Mouse (Mus musculus): ENCODE measurements at regions not wholly inside any gene's neighbourhood (a gene's known extent, or its start where the extent isn't known, plus 50 kb on each side); places are given as distances from the start of the nearest gene placed in this dataset.

- no peaks in the 10 kb centered on the region for H3K27me3 ChIP-seq (replicated peaks; ENCODE audit: control insufficient read depth, insufficient read depth, low read length)
- H3K4me1 ChIP-seq (ENCODE audit: control insufficient read depth, insufficient read depth, low read length), result no peaks in the 10 kb centered on the region
- H3K36me3 ChIP-seq (ENCODE audit: control insufficient read depth, insufficient read depth, low read length), result no peaks in the 10 kb centered on the region
- WGBS, result 85% methylated on average over 5 of the region's 5 CpGs
- no peak overlapping the region for H3K27ac ChIP-seq (ENCODE audit: low read length)
- H3K4me3 ChIP-seq (ENCODE audit: low read length), result no peak overlapping the region
- no peak for ATAC-seq
- H3K9ac ChIP-seq (ENCODE audit: low read depth, low read length), result no peak overlapping the region
- no peak overlapping the region for H3K4me2 ChIP-seq (ENCODE audit: low read depth, low read length)
- no peaks in the 10 kb centered on the region for H3K9me3 ChIP-seq (ENCODE audit: control insufficient read depth, low read length)
Measured at GRCm38 (mm10) chr3:54016877-54017276, 139.0 kb upstream of the Trpc4 start.

GRCm38 (mm10) chr3:54011016-54011415, 144.8 kb upstream of the Trpc4 start:
- 75% methylated on average over 2 of the region's 2 CpGs for WGBS
- Histone ChIP-seq H3K9me3 (ENCODE audit: control insufficient read depth, low read length) (no peaks in the 10 kb centered on the region), H3K4me1 (ENCODE audit: control insufficient read depth, insufficient read depth, low read length) (no peaks in the 10 kb centered on the region), H3K9ac (ENCODE audit: low read depth, low read length) (no peak overlapping the region), H3K27me3 (replicated peaks; ENCODE audit: control insufficient read depth, insufficient read depth, low read length) (no peaks in the 10 kb centered on the region), H3K4me3 (ENCODE audit: low read length) (no peak overlapping the region), H3K36me3 (ENCODE audit: control insufficient read depth, insufficient read depth, low read length) (no peaks in the 10 kb centered on the region), H3K4me2 (ENCODE audit: low read depth, low read length) (no peak overlapping the region), H3K27ac (ENCODE audit: low read length) (no peak overlapping the region)
- ATAC-seq, result no peak

- H3K9me3 ChIP-seq (ENCODE audit: control insufficient read depth, low read length), result no peaks in the 10 kb centered on the region
- no peak overlapping the region for H3K4me2 ChIP-seq (ENCODE audit: low read depth, low read length)
- H3K27me3 ChIP-seq (replicated peaks; ENCODE audit: control insufficient read depth, insufficient read depth, low read length), result no peaks in the 10 kb centered on the region
- no peak for ATAC-seq
- H3K4me1 ChIP-seq (ENCODE audit: control insufficient read depth, insufficient read depth, low read length), result no peaks in the 10 kb centered on the region
- WGBS, result 81% methylated on average over 4 of the region's 4 CpGs
- no peak overlapping the region for H3K27ac ChIP-seq (ENCODE audit: low read length)
- no peak overlapping the region for H3K9ac ChIP-seq (ENCODE audit: low read depth, low read length)
- H3K4me3 ChIP-seq (ENCODE audit: low read length), result no peak overlapping the region
- no peaks in the 10 kb centered on the region for H3K36me3 ChIP-seq (ENCODE audit: control insufficient read depth, insufficient read depth, low read length)
Measured at GRCm38 (mm10) chr3:53992993-53993392, 129.4 kb upstream of the Ufm1 start.

- H3K9ac ChIP-seq (ENCODE audit: low read depth, low read length), result no peak overlapping the region
- no peaks in the 10 kb centered on the region for H3K36me3 ChIP-seq (ENCODE audit: control insufficient read depth, insufficient read depth, low read length)
- no peaks in the 10 kb centered on the region for H3K9me3 ChIP-seq (ENCODE audit: control insufficient read depth, low read length)
- WGBS, result 71% methylated on average over 9 of the region's 9 CpGs
- H3K27me3 ChIP-seq (replicated peaks; ENCODE audit: control insufficient read depth, insufficient read depth, low read length), result no peaks in the 10 kb centered on the region
- H3K4me1 ChIP-seq (ENCODE audit: control insufficient read depth, insufficient read depth, low read length), result no peaks in the 10 kb centered on the region
- H3K4me3 ChIP-seq (ENCODE audit: low read length), result no peak overlapping the region
- H3K27ac ChIP-seq (ENCODE audit: low read length), result no peak overlapping the region
- ATAC-seq, result no peak
- no peak overlapping the region for H3K4me2 ChIP-seq (ENCODE audit: low read depth, low read length)
Measured at GRCm38 (mm10) chr3:53988796-53989195, 125.2 kb upstream of the Ufm1 start.

- 85% methylated on average over 7 of the region's 7 CpGs for WGBS
- no peak for ATAC-seq
- Histone ChIP-seq H3K4me1 (ENCODE audit: control insufficient read depth, insufficient read depth, low read length) (no peaks in the 10 kb centered on the region), H3K27me3 (replicated peaks; ENCODE audit: control insufficient read depth, insufficient read depth, low read length) (no peaks in the 10 kb centered on the region), H3K9me3 (ENCODE audit: control insufficient read depth, low read length) (no peaks in the 10 kb centered on the region), H3K4me3 (ENCODE audit: low read length) (no peak overlapping the region), H3K36me3 (ENCODE audit: control insufficient read depth, insufficient read depth, low read length) (no peaks in the 10 kb centered on the region), H3K27ac (ENCODE audit: low read length) (no peak overlapping the region), H3K4me2 (ENCODE audit: low read depth, low read length) (no peak overlapping the region), H3K9ac (ENCODE audit: low read depth, low read length) (no peak overlapping the region)
Measured at GRCm38 (mm10) chr3:53988256-53988655, 124.6 kb upstream of the Ufm1 start.

- no peaks in the 10 kb centered on the region for H3K36me3 ChIP-seq (ENCODE audit: control insufficient read depth, insufficient read depth, low read length)
- no peak for ATAC-seq
- no peak overlapping the region for H3K27ac ChIP-seq (ENCODE audit: low read length)
- H3K4me2 ChIP-seq (ENCODE audit: low read depth, low read length), result no peak overlapping the region
- 78% methylated on average over 2 of the region's 2 CpGs for WGBS
- H3K4me3 ChIP-seq (ENCODE audit: low read length), result no peak overlapping the region
- no peak overlapping the region for H3K9ac ChIP-seq (ENCODE audit: low read depth, low read length)
- no peaks in the 10 kb centered on the region for H3K9me3 ChIP-seq (ENCODE audit: control insufficient read depth, low read length)
- H3K27me3 ChIP-seq (replicated peaks; ENCODE audit: control insufficient read depth, insufficient read depth, low read length), result no peaks in the 10 kb centered on the region
- H3K4me1 ChIP-seq (ENCODE audit: control insufficient read depth, insufficient read depth, low read length), result no peaks in the 10 kb centered on the region
Measured at GRCm38 (mm10) chr3:53987316-53987715, 123.7 kb upstream of the Ufm1 start.

GRCm38 (mm10) chr3:53984743-53985550, 121.3 kb upstream of the Ufm1 start:
- Histone ChIP-seq H3K4me3 (ENCODE audit: low read length) (no peak overlapping the region), H3K4me1 (ENCODE audit: control insufficient read depth, insufficient read depth, low read length) (no peaks in the 10 kb centered on the region), H3K36me3 (ENCODE audit: control insufficient read depth, insufficient read depth, low read length) (no peaks in the 10 kb centered on the region), H3K4me2 (ENCODE audit: low read depth, low read length) (no peak overlapping the region), H3K27ac (ENCODE audit: low read length) (no peak overlapping the region), H3K9ac (ENCODE audit: low read depth, low read length) (no peak overlapping the region), H3K9me3 (ENCODE audit: control insufficient read depth, low read length) (no peaks in the 10 kb centered on the region), H3K27me3 (replicated peaks; ENCODE audit: control insufficient read depth, insufficient read depth, low read length) (no peaks in the 10 kb centered on the region)
- WGBS, result 90% methylated on average over 6 of the region's 6 CpGs
- ATAC-seq, result no peak

- WGBS, result 95% methylated on average over 8 of the region's 8 CpGs
- Histone ChIP-seq H3K27ac (ENCODE audit: low read length) (no peak overlapping the region), H3K36me3 (ENCODE audit: control insufficient read depth, insufficient read depth, low read length) (no peaks in the 10 kb centered on the region), H3K4me1 (ENCODE audit: control insufficient read depth, insufficient read depth, low read length) (no peaks in the 10 kb centered on the region), H3K9ac (ENCODE audit: low read depth, low read length) (no peak overlapping the region), H3K4me3 (ENCODE audit: low read length) (no peak overlapping the region), H3K27me3 (replicated peaks; ENCODE audit: control insufficient read depth, insufficient read depth, low read length) (no peaks in the 10 kb centered on the region), H3K9me3 (ENCODE audit: control insufficient read depth, low read length) (no peaks in the 10 kb centered on the region), H3K4me2 (ENCODE audit: low read depth, low read length) (no peak overlapping the region)
- ATAC-seq, result no peak
Measured at GRCm38 (mm10) chr3:53982311-53982710, 118.7 kb upstream of the Ufm1 start.

GRCm38 (mm10) chr3:53981585-53981984, 118.0 kb upstream of the Ufm1 start:
- no peak for ATAC-seq
- Histone ChIP-seq H3K4me3 (ENCODE audit: low read length) (no peak overlapping the region), H3K27me3 (replicated peaks; ENCODE audit: control insufficient read depth, insufficient read depth, low read length) (no peaks in the 10 kb centered on the region), H3K9me3 (ENCODE audit: control insufficient read depth, low read length) (no peaks in the 10 kb centered on the region), H3K9ac (ENCODE audit: low read depth, low read length) (no peak overlapping the region), H3K4me2 (ENCODE audit: low read depth, low read length) (no peak overlapping the region), H3K4me1 (ENCODE audit: control insufficient read depth, insufficient read depth, low read length) (no peaks in the 10 kb centered on the region), H3K27ac (ENCODE audit: low read length) (no peak overlapping the region), H3K36me3 (ENCODE audit: control insufficient read depth, insufficient read depth, low read length) (no peaks in the 10 kb centered on the region)
